Mouse (Mus musculus): ENCODE measurements around the gene Fndc3b.

- TF ChIP-seq CTCF (conservative IDR thresholded peaks at IDR 0.05; ENCODE audit: low read length) (no peak), NANOG (IDR thresholded peaks at IDR 0.05; ENCODE audit: borderline replicate concordance, low read length) (no peak)
Measured at GRCm38 (mm10) chr3:27418602-27419001, 292.5 kb downstream of the Fndc3b start.

Data from E14TG2a.4 (cell line).